Mouse (Mus musculus) brain, embryonic 14.5 days (tissue): ENCODE measurements at regions not wholly inside any gene's neighbourhood (a gene's known extent, or its start where the extent isn't known, plus 50 kb on each side); places are given as distances from the start of the nearest gene placed in this dataset.

Source experiments
- CTCF ChIP-seq: fragments of 200-500 bp; IDR thresholded peaks from 2 replicates; pipeline ENCODE4 v1.5.1; 2012; ENCODE audit warnings: inconsistent platforms, mild to moderate bottlenecking, moderate library complexity, borderline replicate concordance; ENCODE audit not compliant: insufficient read depth, insufficient read length; ENCODE audit errors: extremely low read depth
- POLR2A ChIP-seq: fragments of 200-500 bp; IDR thresholded peaks from 2 replicates; pipeline ENCODE4 v1.6.1; 2012; ENCODE audit warnings: mild to moderate bottlenecking, inconsistent platforms, borderline replicate concordance; ENCODE audit not compliant: poor library complexity, insufficient read depth, insufficient read length, severe bottlenecking; ENCODE audit errors: extremely low read depth

DNA sequence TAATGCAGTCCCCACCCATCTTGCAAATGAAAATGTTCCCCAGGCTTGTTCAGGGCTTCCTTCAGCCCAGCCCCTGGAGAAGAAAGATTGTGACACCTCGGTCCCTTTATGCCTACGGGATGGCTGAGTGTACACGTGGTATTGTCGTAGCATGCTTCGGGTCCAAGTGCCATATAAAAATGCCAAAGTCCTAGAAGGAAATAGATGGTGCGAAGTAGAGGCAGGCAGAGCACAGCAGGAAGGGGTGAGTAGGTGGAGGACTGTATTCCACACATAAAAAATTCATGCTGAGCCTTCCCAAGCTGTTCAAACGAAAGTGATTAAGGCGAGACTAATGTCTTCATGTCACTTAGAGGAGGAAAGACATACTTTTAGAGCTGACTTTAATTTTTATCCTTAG is 281.1 kb downstream of the Stim2 start:
- no peak for TF ChIP-seq POLR2A
- TF ChIP-seq CTCF: no peak
